Mouse (Mus musculus): ENCODE results near the gene Adgrf3.
A peak's percentile ranks its signal among the peaks of the same experiment; 100 is the strongest.

- TF ChIP-seq POLR2A (IDR thresholded peaks at IDR 0.05; ENCODE audit: low read depth, low read length) (no peak), JUN (IDR thresholded peaks at IDR 0.05; ENCODE audit: insufficient read depth, low read depth, low read length) (no peak), HCFC1 (IDR thresholded peaks at IDR 0.05; ENCODE audit: low read depth, low read length) (no peak), EP300 (IDR thresholded peaks at IDR 0.05; ENCODE audit: low read length) (no peak), MAFK (IDR thresholded peaks at IDR 0.05; ENCODE audit: insufficient replicate concordance, low read length) (peak; percentile 65; the same call in 1 of the 2 replicates), USF1 (IDR thresholded peaks at IDR 0.05; ENCODE audit: low read depth, low read length) (no peak)
These were observed 10.4 kb upstream of the Adgrf3 start for GRCm38 (mm10) chr5:30215970-30216369.
